Mouse (Mus musculus): ENCODE data around the gene Vmn1r185. TPM values are rescaled to one million over a fixed set of nuclear protein-coding genes. Genes with fewer than 3 reads are reported as not detected.
"Not testable (repeated sequence)": the region's sequence is repeated elsewhere in the genome, so short reads cannot be mapped to it uniquely, and the experiment has no call there.

The Vmn1r185 gene
- not detected in 2 replicates for polyA plus RNA-seq (2015; fragmentation: Nextera tagmentation; extraction: Ambion mirVana)

GRCm38 (mm10) chr7:26618364-26618763, at the start of gene Vmn1r185:
Gene Vmn1r185, minus strand, starts transcription at chr7:26618464.
- WGBS = 83% methylated on average over 1 of the region's 1 CpGs
- H3K4me3 ChIP-seq (ENCODE audit: low read length); ATAC-seq (ENCODE audit: low FRiP score, low TSS enrichment); H3K4me1 ChIP-seq (ENCODE audit: insufficient read depth, low read length); H3K4me2 ChIP-seq (replicated peaks; ENCODE audit: low read depth, low read length); H3K27me3 ChIP-seq (ENCODE audit: insufficient read depth, low read length); H3K9ac ChIP-seq (replicated peaks; ENCODE audit: low read length); H3K27ac ChIP-seq (ENCODE audit: low read length); H3K9me3 ChIP-seq (ENCODE audit: low read length); H3K36me3 ChIP-seq (ENCODE audit: insufficient read depth, low read length): not testable (repeated sequence)

DNA sequence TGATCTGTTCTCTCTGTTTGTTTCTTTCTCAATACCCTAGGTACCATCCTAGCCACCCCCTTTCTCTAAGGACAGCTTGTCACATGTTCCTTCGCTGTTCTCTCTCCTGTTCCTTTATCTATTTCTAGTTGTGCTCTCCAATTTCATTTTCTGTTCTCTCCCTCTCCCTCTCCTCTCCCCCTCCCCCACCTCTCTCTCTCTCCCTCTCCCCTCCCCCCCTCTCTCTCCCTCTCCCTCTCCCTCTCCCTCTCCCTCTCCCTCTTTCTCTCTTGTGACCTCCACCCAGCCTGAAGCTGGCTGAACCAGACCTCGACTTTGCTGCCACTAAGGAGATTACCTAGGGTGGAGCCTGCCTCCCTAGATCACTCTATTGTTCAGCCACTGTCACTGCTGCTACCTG, 49.2 kb upstream of the Vmn1r185 start:
- not testable (repeated sequence) for H3K9me3 ChIP-seq (ENCODE audit: low read length); ATAC-seq (ENCODE audit: low FRiP score, low TSS enrichment); H3K4me1 ChIP-seq (ENCODE audit: insufficient read depth, low read length); H3K4me2 ChIP-seq (replicated peaks; ENCODE audit: low read depth, low read length); H3K27me3 ChIP-seq (ENCODE audit: insufficient read depth, low read length); H3K36me3 ChIP-seq (ENCODE audit: insufficient read depth, low read length); H3K9ac ChIP-seq (replicated peaks; ENCODE audit: low read length); H3K4me3 ChIP-seq (ENCODE audit: low read length); H3K27ac ChIP-seq (ENCODE audit: low read length)
- WGBS = 59% methylated on average over 1 of the region's 2 CpGs

GRCm38 (mm10) chr7:26666011-26666410, 47.7 kb upstream of the Vmn1r185 start:
- H3K27ac ChIP-seq (ENCODE audit: low read length) = no peak overlapping the region
- no peak overlapping the region for H3K4me2 ChIP-seq (replicated peaks; ENCODE audit: low read depth, low read length)
- no peak overlapping the region for H3K4me3 ChIP-seq (ENCODE audit: low read length)
- H3K9me3 ChIP-seq (ENCODE audit: low read length) = peaks cover 15% of the 10 kb centered on the region
- no peak for ATAC-seq (ENCODE audit: low FRiP score, low TSS enrichment)
- WGBS = 88% methylated on average over 5 of the region's 5 CpGs
- no peak overlapping the region for H3K9ac ChIP-seq (replicated peaks; ENCODE audit: low read length)
- no peaks in the 10 kb centered on the region for H3K36me3 ChIP-seq (ENCODE audit: insufficient read depth, low read length)
- H3K4me1 ChIP-seq (ENCODE audit: insufficient read depth, low read length) = no peaks in the 10 kb centered on the region
- H3K27me3 ChIP-seq (ENCODE audit: insufficient read depth, low read length) = no peaks in the 10 kb centered on the region

- no peak overlapping the region for H3K27ac ChIP-seq (ENCODE audit: low read length)
- H3K4me3 ChIP-seq (ENCODE audit: low read length) = no peak overlapping the region
- no peak overlapping the region for H3K9ac ChIP-seq (replicated peaks; ENCODE audit: low read length)
- no peaks in the 10 kb centered on the region for H3K36me3 ChIP-seq (ENCODE audit: insufficient read depth, low read length)
- 69% methylated on average over 1 of the region's 1 CpGs for WGBS
- H3K4me2 ChIP-seq (replicated peaks; ENCODE audit: low read depth, low read length) = no peak overlapping the region
- H3K4me1 ChIP-seq (ENCODE audit: insufficient read depth, low read length) = no peaks in the 10 kb centered on the region
- ATAC-seq (ENCODE audit: low FRiP score, low TSS enrichment) = no peak
- H3K27me3 ChIP-seq (ENCODE audit: insufficient read depth, low read length) = no peaks in the 10 kb centered on the region
- no peaks in the 10 kb centered on the region for H3K9me3 ChIP-seq (ENCODE audit: low read length)
Measured at GRCm38 (mm10) chr7:26589774-26590173, 28.5 kb downstream of the Vmn1r185 start.

- no peaks in the 10 kb centered on the region for H3K27me3 ChIP-seq (ENCODE audit: insufficient read depth, low read length)
- no peaks in the 10 kb centered on the region for H3K36me3 ChIP-seq (ENCODE audit: insufficient read depth, low read length)
- H3K4me2 ChIP-seq (replicated peaks; ENCODE audit: low read depth, low read length) = no peak overlapping the region
- H3K9ac ChIP-seq (replicated peaks; ENCODE audit: low read length) = no peak overlapping the region
- H3K27ac ChIP-seq (ENCODE audit: low read length) = no peak overlapping the region
- H3K4me1 ChIP-seq (ENCODE audit: insufficient read depth, low read length) = no peaks in the 10 kb centered on the region
- H3K4me3 ChIP-seq (ENCODE audit: low read length) = no peak overlapping the region
- no peaks in the 10 kb centered on the region; the same call in 1 of the 2 replicates for H3K9me3 ChIP-seq (ENCODE audit: low read length)
- ATAC-seq (ENCODE audit: low FRiP score, low TSS enrichment) = no peak
Measured at GRCm38 (mm10) chr7:26589077-26589476, 29.2 kb downstream of the Vmn1r185 start.

Other genes with a start within 250 kb of the Vmn1r185 start
- not detected in 2 replicates for gene Nlrp9c, start 214.8 kb downstream of the Vmn1r185 start, polyA plus RNA-seq (2015; fragmentation: Nextera tagmentation; extraction: Ambion mirVana)
- not detected in 2 replicates for gene Nlrp4a, start 183.4 kb downstream of the Vmn1r185 start, polyA plus RNA-seq (2015; fragmentation: Nextera tagmentation; extraction: Ambion mirVana)
- not detected in 2 replicates for gene Nlrp9a, start 83.4 kb downstream of the Vmn1r185 start, polyA plus RNA-seq (2015; fragmentation: Nextera tagmentation; extraction: Ambion mirVana)
- gene Cyp2b23, start 68.0 kb upstream of the Vmn1r185 start, polyA plus RNA-seq (2015; fragmentation: Nextera tagmentation; extraction: Ambion mirVana) = not detected in 2 replicates
- not detected in 2 replicates for gene Cyp2b19, start 138.7 kb upstream of the Vmn1r185 start, polyA plus RNA-seq (2015; fragmentation: Nextera tagmentation; extraction: Ambion mirVana)
- gene Cyp2g1, start 190.4 kb upstream of the Vmn1r185 start, polyA plus RNA-seq (2015; fragmentation: Nextera tagmentation; extraction: Ambion mirVana) = not detected in 2 replicates
- not detected in 2 replicates for gene Cyp2a5, start 216.8 kb upstream of the Vmn1r185 start, polyA plus RNA-seq (2015; fragmentation: Nextera tagmentation; extraction: Ambion mirVana)

Measured in kidney, embryonic 16.5 days (tissue).